Comparison of ENCODE assay signal across 14 mouse cellular contexts in genomic region chr7:101739602-101740001, GRCm38 (mm10).
DNase-seq lines count a peak whose midpoint lies in the region; ATAC-seq and TF ChIP-seq lines count a peak whose summit lies in the region.
"Had no signal": no experiment of that assay in that cellular context is flagged by ENCODE, and none has a peak within 500 bp of the region (broad histone marks: within the 10 kb centered on the region; RNA-seq: fewer than 3 reads in every experiment).

No protein-coding gene starts in this region.

- TF ChIP-seq CTCF in gastrocnemius, adult 2 months (IDR thresholded peaks at IDR 0.05): no peak

- H3K9ac ChIP-seq in lung, embryonic 16.5 days (ENCODE audit: low read length): no peak overlapping the region
- H3K9ac ChIP-seq in embryonic facial prominence, embryonic 15.5 days: no peak overlapping the region
- H3K9ac ChIP-seq: limb, embryonic 13.5 days had no signal

- no peaks in the 10 kb centered on the region for H3K9me3 ChIP-seq in lung, embryonic 16.5 days (ENCODE audit: control insufficient read depth, low read length)
- H3K9me3 ChIP-seq in embryonic facial prominence, embryonic 15.5 days (replicated peaks): no peaks in the 10 kb centered on the region
- H3K9me3 ChIP-seq: limb, embryonic 13.5 days had no signal

- DNase-seq in gastrocnemius, adult 2 months: peak; percentile 47
- DNase-seq in gastrocnemius, postnatal 10 days: no peak
- DNase-seq in lung, postnatal 25 days (ENCODE audit: low spot score): no peak
- DNase-seq in adrenal gland, postnatal 10 days: peak; percentile 64
- no peak for DNase-seq in adipocyte (ENCODE audit: low spot score)
- no peak for DNase-seq in heart, adult 9 months (ENCODE audit: low spot score in 2 of 2)
- DNase-seq: cerebellum, postnatal 14 days; heart, postnatal 14 days; kidney, adult 18-20 months; lung, postnatal 14 days had no signal

- H3K4me3 ChIP-seq in gastrocnemius, adult 2 months: no peak overlapping the region
- no peak overlapping the region for H3K4me3 ChIP-seq in lung, embryonic 16.5 days (ENCODE audit: low read length)
- no peak overlapping the region for H3K4me3 ChIP-seq in embryonic facial prominence, embryonic 15.5 days (replicated peaks)
- H3K4me3 ChIP-seq: limb, embryonic 13.5 days had no signal

- WGBS in lung, embryonic 16.5 days: 26% methylated on average over 1 of the region's 1 CpGs
- 14% methylated on average over 1 of the region's 1 CpGs for WGBS in embryonic facial prominence, embryonic 15.5 days

- ATAC-seq in lung, embryonic 16.5 days (ENCODE audit: low read depth): no peak
- ATAC-seq in embryonic facial prominence, embryonic 15.5 days (ENCODE audit: insufficient number of reproducible peaks, low FRiP score, low TSS enrichment, low read depth): peak; percentile 47; the same call in 1 of the 2 replicates
- ATAC-seq: midbrain, embryonic 16.5 days had no signal

- H3K36me3 ChIP-seq in lung, embryonic 16.5 days (ENCODE audit: control insufficient read depth, insufficient read depth, low read length): no peaks in the 10 kb centered on the region
- no peaks in the 10 kb centered on the region for H3K36me3 ChIP-seq in embryonic facial prominence, embryonic 15.5 days
- H3K36me3 ChIP-seq: limb, embryonic 13.5 days had no signal

- H3K27me3 ChIP-seq in lung, embryonic 16.5 days (ENCODE audit: control insufficient read depth, insufficient read depth, low read depth, low read length): no peaks in the 10 kb centered on the region
- no peaks in the 10 kb centered on the region for H3K27me3 ChIP-seq in embryonic facial prominence, embryonic 15.5 days
- H3K27me3 ChIP-seq: limb, embryonic 13.5 days had no signal

- H3K27ac ChIP-seq in gastrocnemius, adult 2 months: peak overlapping the region; percentile 68
- H3K27ac ChIP-seq in lung, embryonic 16.5 days (ENCODE audit: low read length): peak overlapping the region; percentile 71
- H3K27ac ChIP-seq in embryonic facial prominence, embryonic 15.5 days (replicated peaks): no peak overlapping the region
- H3K27ac ChIP-seq: limb, embryonic 13.5 days had no signal

- H3K4me2 ChIP-seq in lung, embryonic 16.5 days (ENCODE audit: low read depth, low read length): no peak overlapping the region
- no peak overlapping the region for H3K4me2 ChIP-seq in embryonic facial prominence, embryonic 15.5 days (replicated peaks)
- H3K4me2 ChIP-seq: limb, embryonic 13.5 days had no signal

- no peaks in the 10 kb centered on the region for H3K4me1 ChIP-seq in lung, embryonic 16.5 days (replicated peaks; ENCODE audit: control insufficient read depth, insufficient read depth, low read length)
- H3K4me1 ChIP-seq in embryonic facial prominence, embryonic 15.5 days: no peaks in the 10 kb centered on the region

- intact Hi-C loops in gastrocnemius, adult 2 months (cut with DNase I): loop anchor here (5.0 kb wide), 1 partner anchor 52 kb away; no protein-coding TSS in a partner anchor

Comparison
In these comparisons a context has a peak if more than half of its experiments do, and no peak if none do; other contexts are left out.
1. DNase-seq: peak in gastrocnemius, adult 2 months (single experiment) and adrenal gland, postnatal 10 days (single experiment); none in gastrocnemius, postnatal 10 days (single experiment), lung, postnatal 25 days (single experiment), adipocyte (single experiment) and heart, adult 9 months (0 of 2).